Mouse (Mus musculus): Measurements from ENCODE around the gene Nemf. TPM values are rescaled to one million over a fixed set of nuclear protein-coding genes. Genes with fewer than 3 reads are reported as not detected.
A peak's percentile ranks its signal among the peaks of the same experiment; 100 is the strongest.

Nemf gene
- polyA plus RNA-seq, 1 experiment from 2014 or later = 98.0 TPM

GRCm38 (mm10) chr12:69377188-69377587, 20.2 kb upstream of the Nemf start:
- WGBS = 92% methylated on average over 1 of the region's 1 CpGs
- Histone ChIP-seq H3K4me2 (ENCODE audit: low read depth, low read length, severe bottlenecking) (no peak overlapping the region), H3K4me3 (ENCODE audit: low read depth, low read length) (no peak overlapping the region), H3K9ac (ENCODE audit: low read length) (no peak overlapping the region), H3K4me1 (replicated peaks; ENCODE audit: control insufficient read depth, insufficient read depth, low read length) (peaks cover 3% of the 10 kb centered on the region; the same call in 1 of the 2 replicates), H3K36me3 (ENCODE audit: control insufficient read depth, insufficient read depth, low read length) (peaks cover 2% of the 10 kb centered on the region; the same call in 1 of the 2 replicates), H3K27me3 (ENCODE audit: control insufficient read depth, insufficient read depth, low read length) (no peaks in the 10 kb centered on the region), H3K9me3 (ENCODE audit: control insufficient read depth, low read length) (no peaks in the 10 kb centered on the region), H3K27ac (ENCODE audit: low read depth, low read length) (no peak overlapping the region)
- no peak for DNase-seq (ENCODE audit: low spot score)
- no peak for ATAC-seq (replicated peaks; ENCODE audit: low FRiP score)

GRCm38 (mm10) chr12:69376132-69376531, 19.2 kb upstream of the Nemf start:
- DNase-seq (ENCODE audit: low spot score) (no peak), ATAC-seq (replicated peaks; ENCODE audit: low FRiP score) (no peak)
- Histone ChIP-seq H3K4me1 (replicated peaks; ENCODE audit: control insufficient read depth, insufficient read depth, low read length) (peaks cover 3% of the 10 kb centered on the region; the same call in 1 of the 2 replicates), H3K9ac (ENCODE audit: low read length) (no peak overlapping the region), H3K4me2 (ENCODE audit: low read depth, low read length, severe bottlenecking) (no peak overlapping the region), H3K27me3 (ENCODE audit: control insufficient read depth, insufficient read depth, low read length) (no peaks in the 10 kb centered on the region), H3K4me3 (ENCODE audit: low read depth, low read length) (no peak overlapping the region), H3K9me3 (ENCODE audit: control insufficient read depth, low read length) (no peaks in the 10 kb centered on the region), H3K27ac (ENCODE audit: low read depth, low read length) (no peak overlapping the region), H3K36me3 (ENCODE audit: control insufficient read depth, insufficient read depth, low read length) (peaks cover 2% of the 10 kb centered on the region; the same call in 1 of the 2 replicates)
- 89% methylated on average over 2 of the region's 2 CpGs for WGBS

GRCm38 (mm10) chr12:69373850-69374766, 17.1 kb upstream of the Nemf start:
- no peak overlapping the region for H3K27ac ChIP-seq (ENCODE audit: low read depth, low read length)
- peaks cover 3% of the 10 kb centered on the region; the same call in 1 of the 2 replicates for H3K4me1 ChIP-seq (replicated peaks; ENCODE audit: control insufficient read depth, insufficient read depth, low read length)
- 52% methylated on average over 11 of the region's 11 CpGs for WGBS
- peak overlapping the region; percentile 99 for H3K4me3 ChIP-seq (ENCODE audit: low read depth, low read length)
- DNase-seq (ENCODE audit: low spot score) (no peak), ATAC-seq (replicated peaks; ENCODE audit: low FRiP score) (no peak)
- peaks cover 2% of the 10 kb centered on the region; the same call in 1 of the 2 replicates for H3K36me3 ChIP-seq (ENCODE audit: control insufficient read depth, insufficient read depth, low read length)
- peak overlapping the region; percentile 96 for H3K9ac ChIP-seq (ENCODE audit: low read length)
- no peaks in the 10 kb centered on the region for H3K27me3 ChIP-seq (ENCODE audit: control insufficient read depth, insufficient read depth, low read length)
- H3K4me2 ChIP-seq (ENCODE audit: low read depth, low read length, severe bottlenecking) = peak overlapping the region; percentile 89
- no peaks in the 10 kb centered on the region for H3K9me3 ChIP-seq (ENCODE audit: control insufficient read depth, low read length)

GRCm38 (mm10) chr12:69372731-69373331, 15.9 kb upstream of the Nemf start:
- Histone ChIP-seq H3K4me1 (replicated peaks; ENCODE audit: control insufficient read depth, insufficient read depth, low read length) (peaks cover 3% of the 10 kb centered on the region; the same call in 1 of the 2 replicates), H3K9me3 (ENCODE audit: control insufficient read depth, low read length) (no peaks in the 10 kb centered on the region), H3K27ac (ENCODE audit: low read depth, low read length) (peak overlapping the region; percentile 91), H3K4me3 (ENCODE audit: low read depth, low read length) (peak overlapping the region; percentile 99), H3K9ac (ENCODE audit: low read length) (peak overlapping the region; percentile 96), H3K36me3 (ENCODE audit: control insufficient read depth, insufficient read depth, low read length) (peaks cover 2% of the 10 kb centered on the region; the same call in 1 of the 2 replicates), H3K27me3 (ENCODE audit: control insufficient read depth, insufficient read depth, low read length) (no peaks in the 10 kb centered on the region), H3K4me2 (ENCODE audit: low read depth, low read length, severe bottlenecking) (peak overlapping the region; percentile 89)
- DNase-seq (ENCODE audit: low spot score) = peak; percentile 75
- ATAC-seq (replicated peaks; ENCODE audit: low FRiP score) = peak; percentile 17
- under 1% methylated on average over 42 of the region's 42 CpGs for WGBS

GRCm38 (mm10) chr12:69371854-69372671, 15.1 kb upstream of the Nemf start, which contains the start of the genes Arf6 and Gm9887:
Arf6 (plus strand) TSS chr12:69372150.
Gm9887 (minus strand) TSS chr12:69372458.
- ATAC-seq (replicated peaks; ENCODE audit: low FRiP score) (peak; percentile 96), DNase-seq (ENCODE audit: low spot score) (peak; percentile 99)
- Histone ChIP-seq H3K9me3 (ENCODE audit: control insufficient read depth, low read length) (no peaks in the 10 kb centered on the region), H3K4me1 (replicated peaks; ENCODE audit: control insufficient read depth, insufficient read depth, low read length) (peaks cover 3% of the 10 kb centered on the region; the same call in 1 of the 2 replicates), H3K27me3 (ENCODE audit: control insufficient read depth, insufficient read depth, low read length) (no peaks in the 10 kb centered on the region), H3K4me3 (ENCODE audit: low read depth, low read length) (peak within 1 kb of the TSS; percentile 99), H3K9ac (ENCODE audit: low read length) (peak within 1 kb of the TSS; percentile 96), H3K27ac (ENCODE audit: low read depth, low read length) (peak within 1 kb of the TSS; percentile 91), H3K36me3 (ENCODE audit: control insufficient read depth, insufficient read depth, low read length) (peaks cover 2% of the 10 kb centered on the region; the same call in 1 of the 2 replicates), H3K4me2 (ENCODE audit: low read depth, low read length, severe bottlenecking) (peak within 1 kb of the TSS; percentile 89)
- WGBS = 1% methylated on average over 96 of the region's 121 CpGs

GRCm38 (mm10) chr12:69371421-69371853, 14.5 kb upstream of the Nemf start:
- DNase-seq (ENCODE audit: low spot score) (no peak), ATAC-seq (replicated peaks; ENCODE audit: low FRiP score) (peak; percentile 87; the same call in 1 of the 2 replicates)
- peak overlapping the region; percentile 99 for H3K4me3 ChIP-seq (ENCODE audit: low read depth, low read length)
- peaks cover 3% of the 10 kb centered on the region; the same call in 1 of the 2 replicates for H3K4me1 ChIP-seq (replicated peaks; ENCODE audit: control insufficient read depth, insufficient read depth, low read length)
- peak overlapping the region; percentile 89 for H3K4me2 ChIP-seq (ENCODE audit: low read depth, low read length, severe bottlenecking)
- peak overlapping the region; percentile 91 for H3K27ac ChIP-seq (ENCODE audit: low read depth, low read length)
- peaks cover 2% of the 10 kb centered on the region; the same call in 1 of the 2 replicates for H3K36me3 ChIP-seq (ENCODE audit: control insufficient read depth, insufficient read depth, low read length)
- WGBS = 1% methylated on average over 24 of the region's 24 CpGs
- peak overlapping the region; percentile 96 for H3K9ac ChIP-seq (ENCODE audit: low read length)
- H3K9me3 ChIP-seq (ENCODE audit: control insufficient read depth, low read length) = no peaks in the 10 kb centered on the region
- no peaks in the 10 kb centered on the region for H3K27me3 ChIP-seq (ENCODE audit: control insufficient read depth, insufficient read depth, low read length)

GRCm38 (mm10) chr12:69370936-69371335, 14.0 kb upstream of the Nemf start:
- Histone ChIP-seq H3K4me3 (ENCODE audit: low read depth, low read length) (peak overlapping the region; percentile 99), H3K4me2 (ENCODE audit: low read depth, low read length, severe bottlenecking) (peak overlapping the region; percentile 89), H3K36me3 (ENCODE audit: control insufficient read depth, insufficient read depth, low read length) (peaks cover 2% of the 10 kb centered on the region; the same call in 1 of the 2 replicates), H3K27me3 (ENCODE audit: control insufficient read depth, insufficient read depth, low read length) (no peaks in the 10 kb centered on the region), H3K9ac (ENCODE audit: low read length) (peak overlapping the region; percentile 96), H3K27ac (ENCODE audit: low read depth, low read length) (peak overlapping the region; percentile 91; the same call in 1 of the 2 replicates), H3K4me1 (replicated peaks; ENCODE audit: control insufficient read depth, insufficient read depth, low read length) (peaks cover 3% of the 10 kb centered on the region; the same call in 1 of the 2 replicates), H3K9me3 (ENCODE audit: control insufficient read depth, low read length) (no peaks in the 10 kb centered on the region)
- DNase-seq (ENCODE audit: low spot score) (no peak), ATAC-seq (replicated peaks; ENCODE audit: low FRiP score) (no peak)
- 15% methylated on average over 7 of the region's 7 CpGs for WGBS

All from forebrain, embryonic 11.5 days (tissue).